Mouse (Mus musculus): Measurements from ENCODE around the gene Gm5134.
"Not testable (repeated sequence)": the region's sequence is repeated elsewhere in the genome, so short reads cannot be mapped to it uniquely, and the experiment has no call there.

Gm5134 gene

GRCm38 (mm10) chr10:75939481-75940234 is 14.7 kb upstream of the Gm5134 start:
- DNase-seq, result no peak

- DNase-seq, result no peak
Measured at GRCm38 (mm10) chr10:75940520-75940919, 13.8 kb upstream of the Gm5134 start, which contains the start of gene Gm867. Gm867 (minus strand) TSS chr10:75940672.

GRCm38 (mm10) chr10:75941042-75941824 is 13.1 kb upstream of the Gm5134 start:
- no peak for DNase-seq

GRCm38 (mm10) chr10:75942736-75943477 is 11.4 kb upstream of the Gm5134 start, which contains the start of gene Vpreb3:
Vpreb3 (plus strand) TSS chr10:75943057.
- DNase-seq, result no peak

- no peak for DNase-seq
Measured at GRCm38 (mm10) chr10:75944066-75944772, 10.1 kb upstream of the Gm5134 start.

GRCm38 (mm10) chr10:75945213-75945612 is 9.1 kb upstream of the Gm5134 start:
- DNase-seq, result no peak

- DNase-seq, result peak; percentile 51
Measured at GRCm38 (mm10) chr10:75945896-75946295, 8.4 kb upstream of the Gm5134 start.

GRCm38 (mm10) chr10:75948079-75948478 is 6.2 kb upstream of the Gm5134 start:
- no peak for DNase-seq

GRCm38 (mm10) chr10:75949053-75950045 is 5.0 kb upstream of the Gm5134 start:
- DNase-seq, result no peak

- DNase-seq, result no peak
Measured at GRCm38 (mm10) chr10:75950791-75951210, 3.5 kb upstream of the Gm5134 start.

- DNase-seq, result peak; percentile 71
Measured at GRCm38 (mm10) chr10:75951424-75952050, 2.8 kb upstream of the Gm5134 start.

- DNase-seq, result no peak
Measured at GRCm38 (mm10) chr10:75973846-75974245, 19.5 kb downstream of the Gm5134 start.

- DNase-seq, result no peak
Measured at GRCm38 (mm10) chr10:75975216-75975615, 20.9 kb downstream of the Gm5134 start.

- no peak for DNase-seq
Measured at GRCm38 (mm10) chr10:75978119-75978834, 24.0 kb downstream of the Gm5134 start.

GRCm38 (mm10) chr10:75978835-75979157 is 24.5 kb downstream of the Gm5134 start:
- no peak for DNase-seq

- no peak for DNase-seq
Measured at GRCm38 (mm10) chr10:75979432-75979831, 25.1 kb downstream of the Gm5134 start.

- DNase-seq, result no peak
Measured at GRCm38 (mm10) chr10:75990430-75991042, 36.2 kb downstream of the Gm5134 start.

GRCm38 (mm10) chr10:75993616-75994240 is 39.4 kb downstream of the Gm5134 start:
- DNase-seq, result no peak

- not testable (repeated sequence) for DNase-seq
Measured at GRCm38 (mm10) chr10:75994531-75995210, 40.4 kb downstream of the Gm5134 start.

Measured in lung, postnatal 14 days (tissue).